Mouse (Mus musculus): ENCODE measurements at regions not wholly inside any gene's neighbourhood (a gene's known extent, or its start where the extent isn't known, plus 50 kb on each side); places are given as distances from the start of the nearest gene placed in this dataset.

DNA sequence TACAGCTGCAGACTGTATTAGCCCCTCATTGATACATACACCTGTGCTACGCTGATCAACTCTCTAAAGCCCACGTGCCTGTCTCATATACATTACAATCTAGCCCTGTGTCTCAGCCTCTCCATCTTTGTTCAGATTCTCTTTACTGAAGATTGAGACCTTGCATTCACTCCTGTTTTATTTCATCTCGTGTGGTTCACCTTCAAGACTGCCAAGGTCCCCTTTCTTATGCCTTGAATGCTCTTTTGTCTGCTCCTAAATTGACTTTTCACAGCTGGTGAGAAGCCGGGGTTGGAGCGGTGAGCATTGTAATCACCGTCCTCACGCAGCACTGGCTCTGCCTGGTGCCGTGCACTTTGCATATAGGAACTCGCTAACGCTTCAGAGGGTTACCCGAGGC lies 75.2 kb upstream of the Grik3 start:
- no peak overlapping the region for H3K4me3 ChIP-seq (ENCODE audit: low read depth, low read length)
- no peaks in the 10 kb centered on the region for H3K36me3 ChIP-seq (ENCODE audit: control insufficient read depth, insufficient read depth, low read length)
- H3K9me3 ChIP-seq (ENCODE audit: control insufficient read depth, low read length) = no peaks in the 10 kb centered on the region
- H3K27ac ChIP-seq (ENCODE audit: low read depth, low read length) = no peak overlapping the region
- H3K9ac ChIP-seq (ENCODE audit: low read length) = no peak overlapping the region
- H3K27me3 ChIP-seq (ENCODE audit: control insufficient read depth, insufficient read depth, low read length) = peaks cover 2% of the 10 kb centered on the region
- no peak for ATAC-seq (replicated peaks; ENCODE audit: low FRiP score)
- no peak overlapping the region for H3K4me2 ChIP-seq (ENCODE audit: low read depth, low read length, severe bottlenecking)
- WGBS = 20% methylated on average over 11 of the region's 11 CpGs
- H3K4me1 ChIP-seq (replicated peaks; ENCODE audit: control insufficient read depth, insufficient read depth, low read length) = 0 out of 2 replicates have a peak, but pooled peaks cover 2% of the 10 kb centered on the region
- DNase-seq (ENCODE audit: low spot score) = no peak

GRCm38 (mm10) chr4:125413833-125414719 lies 76.4 kb upstream of the Grik3 start:
- H3K4me2 ChIP-seq (ENCODE audit: low read depth, low read length, severe bottlenecking) = no peak overlapping the region
- ATAC-seq (replicated peaks; ENCODE audit: low FRiP score) (peak; percentile 72; the same call in 1 of the 2 replicates), DNase-seq (ENCODE audit: low spot score) (no peak)
- H3K4me1 ChIP-seq (replicated peaks; ENCODE audit: control insufficient read depth, insufficient read depth, low read length) = 0 out of 2 replicates have a peak, but pooled peaks cover 4% of the 10 kb centered on the region
- no peaks in the 10 kb centered on the region for H3K9me3 ChIP-seq (ENCODE audit: control insufficient read depth, low read length)
- H3K36me3 ChIP-seq (ENCODE audit: control insufficient read depth, insufficient read depth, low read length) = no peaks in the 10 kb centered on the region
- peaks cover 2% of the 10 kb centered on the region for H3K27me3 ChIP-seq (ENCODE audit: control insufficient read depth, insufficient read depth, low read length)
- H3K9ac ChIP-seq (ENCODE audit: low read length) = no peak overlapping the region
- H3K4me3 ChIP-seq (ENCODE audit: low read depth, low read length) = no peak overlapping the region
- WGBS = 77% methylated on average over 7 of the region's 7 CpGs
- no peak overlapping the region for H3K27ac ChIP-seq (ENCODE audit: low read depth, low read length)

GRCm38 (mm10) chr4:125410736-125411441 lies 79.6 kb upstream of the Grik3 start:
- Histone ChIP-seq H3K4me3 (ENCODE audit: low read depth, low read length) (no peak overlapping the region), H3K4me1 (replicated peaks; ENCODE audit: control insufficient read depth, insufficient read depth, low read length) (peaks cover 12% of the 10 kb centered on the region), H3K27me3 (ENCODE audit: control insufficient read depth, insufficient read depth, low read length) (no peaks in the 10 kb centered on the region; the same call in none of the 2 replicates), H3K9ac (ENCODE audit: low read length) (no peak overlapping the region), H3K36me3 (ENCODE audit: control insufficient read depth, insufficient read depth, low read length) (no peaks in the 10 kb centered on the region), H3K9me3 (ENCODE audit: control insufficient read depth, low read length) (no peaks in the 10 kb centered on the region), H3K27ac (ENCODE audit: low read depth, low read length) (no peak overlapping the region), H3K4me2 (ENCODE audit: low read depth, low read length, severe bottlenecking) (no peak overlapping the region)
- DNase-seq (ENCODE audit: low spot score) (no peak), ATAC-seq (replicated peaks; ENCODE audit: low FRiP score) (peak; percentile 47)
- WGBS = 38% methylated on average over 8 of the region's 8 CpGs

GRCm38 (mm10) chr4:125399376-125400112 lies 91.0 kb upstream of the Grik3 start:
- DNase-seq (ENCODE audit: low spot score) (no peak), ATAC-seq (replicated peaks; ENCODE audit: low FRiP score) (no peak)
- Histone ChIP-seq H3K27me3 (ENCODE audit: control insufficient read depth, insufficient read depth, low read length) (no peaks in the 10 kb centered on the region), H3K4me2 (ENCODE audit: low read depth, low read length, severe bottlenecking) (no peak overlapping the region), H3K4me1 (replicated peaks; ENCODE audit: control insufficient read depth, insufficient read depth, low read length) (no peaks in the 10 kb centered on the region), H3K9ac (ENCODE audit: low read length) (no peak overlapping the region), H3K4me3 (ENCODE audit: low read depth, low read length) (no peak overlapping the region), H3K9me3 (ENCODE audit: control insufficient read depth, low read length) (no peaks in the 10 kb centered on the region), H3K36me3 (ENCODE audit: control insufficient read depth, insufficient read depth, low read length) (no peaks in the 10 kb centered on the region), H3K27ac (ENCODE audit: low read depth, low read length) (no peak overlapping the region)
- 84% methylated on average over 13 of the region's 13 CpGs for WGBS

GRCm38 (mm10) chr4:125397007-125397461 lies 93.5 kb upstream of the Grik3 start:
- 64% methylated on average over 12 of the region's 12 CpGs for WGBS
- H3K27me3 ChIP-seq (ENCODE audit: control insufficient read depth, insufficient read depth, low read length) = no peaks in the 10 kb centered on the region
- H3K9ac ChIP-seq (ENCODE audit: low read length) = no peak overlapping the region
- H3K4me2 ChIP-seq (ENCODE audit: low read depth, low read length, severe bottlenecking) = no peak overlapping the region
- H3K27ac ChIP-seq (ENCODE audit: low read depth, low read length) = no peak overlapping the region
- H3K4me3 ChIP-seq (ENCODE audit: low read depth, low read length) = no peak overlapping the region
- no peaks in the 10 kb centered on the region for H3K4me1 ChIP-seq (replicated peaks; ENCODE audit: control insufficient read depth, insufficient read depth, low read length)
- no peaks in the 10 kb centered on the region for H3K36me3 ChIP-seq (ENCODE audit: control insufficient read depth, insufficient read depth, low read length)
- ATAC-seq (replicated peaks; ENCODE audit: low FRiP score) = no peak
- H3K9me3 ChIP-seq (ENCODE audit: control insufficient read depth, low read length) = no peaks in the 10 kb centered on the region
- no peak for DNase-seq (ENCODE audit: low spot score)

DNA sequence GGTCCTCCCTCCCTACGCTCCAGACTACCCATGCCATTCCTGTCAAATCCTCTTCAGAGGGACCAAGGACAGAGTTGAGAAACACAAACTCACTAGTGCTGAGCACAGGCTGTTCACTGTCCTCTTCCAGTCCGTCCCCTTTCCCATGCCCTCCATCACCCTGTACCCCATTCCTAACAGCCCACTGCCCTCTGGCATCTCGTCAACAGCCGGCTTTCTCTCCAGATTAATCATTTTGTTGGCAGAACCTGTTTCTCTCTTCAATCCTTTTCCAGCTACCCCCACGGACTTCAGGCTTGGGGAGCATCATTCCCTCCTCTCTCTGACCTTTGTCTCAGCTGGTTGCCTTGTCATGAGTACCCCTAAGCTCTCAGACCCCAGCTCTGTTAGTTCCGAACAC lies 99.2 kb upstream of the Grik3 start:
- DNase-seq (ENCODE audit: low spot score) (no peak), ATAC-seq (replicated peaks; ENCODE audit: low FRiP score) (no peak)
- Histone ChIP-seq H3K36me3 (ENCODE audit: control insufficient read depth, insufficient read depth, low read length) (no peaks in the 10 kb centered on the region), H3K4me3 (ENCODE audit: low read depth, low read length) (no peak overlapping the region), H3K9me3 (ENCODE audit: control insufficient read depth, low read length) (no peaks in the 10 kb centered on the region), H3K4me2 (ENCODE audit: low read depth, low read length, severe bottlenecking) (no peak overlapping the region), H3K4me1 (replicated peaks; ENCODE audit: control insufficient read depth, insufficient read depth, low read length) (no peaks in the 10 kb centered on the region), H3K27ac (ENCODE audit: low read depth, low read length) (no peak overlapping the region), H3K27me3 (ENCODE audit: control insufficient read depth, insufficient read depth, low read length) (no peaks in the 10 kb centered on the region), H3K9ac (ENCODE audit: low read length) (no peak overlapping the region)
- 75% methylated on average over 6 of the region's 6 CpGs for WGBS

DNA sequence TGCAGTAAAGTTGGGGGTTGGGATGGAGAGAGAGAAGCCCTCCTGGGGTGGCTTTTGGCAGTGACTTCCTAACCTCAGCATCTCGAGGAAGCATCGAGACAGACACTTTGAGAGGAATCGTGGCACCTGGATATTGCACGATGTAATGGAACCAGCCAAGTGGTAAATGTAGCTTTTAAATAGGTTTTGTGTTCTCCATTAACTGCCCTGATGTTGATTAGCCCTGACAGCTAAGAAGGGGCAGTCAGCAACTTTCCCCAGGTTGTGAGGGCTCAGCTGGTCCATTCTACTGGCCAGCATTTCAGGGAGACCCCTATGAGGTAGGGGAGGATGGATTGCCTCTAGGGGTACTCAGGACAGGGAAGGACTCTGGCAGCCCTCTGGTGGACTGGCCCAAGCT lies 104.7 kb upstream of the Grik3 start:
- no peak overlapping the region for H3K4me2 ChIP-seq (ENCODE audit: low read depth, low read length, severe bottlenecking)
- ATAC-seq (replicated peaks; ENCODE audit: low FRiP score) (no peak), DNase-seq (ENCODE audit: low spot score) (no peak)
- H3K36me3 ChIP-seq (ENCODE audit: control insufficient read depth, insufficient read depth, low read length) = no peaks in the 10 kb centered on the region
- no peak overlapping the region for H3K27ac ChIP-seq (ENCODE audit: low read depth, low read length)
- WGBS = 48% methylated on average over 4 of the region's 4 CpGs
- H3K9ac ChIP-seq (ENCODE audit: low read length) = no peak overlapping the region
- no peaks in the 10 kb centered on the region; the same call in 1 of the 2 replicates for H3K9me3 ChIP-seq (ENCODE audit: control insufficient read depth, low read length)
- no peaks in the 10 kb centered on the region for H3K4me1 ChIP-seq (replicated peaks; ENCODE audit: control insufficient read depth, insufficient read depth, low read length)
- no peaks in the 10 kb centered on the region for H3K27me3 ChIP-seq (ENCODE audit: control insufficient read depth, insufficient read depth, low read length)
- H3K4me3 ChIP-seq (ENCODE audit: low read depth, low read length) = no peak overlapping the region

DNA sequence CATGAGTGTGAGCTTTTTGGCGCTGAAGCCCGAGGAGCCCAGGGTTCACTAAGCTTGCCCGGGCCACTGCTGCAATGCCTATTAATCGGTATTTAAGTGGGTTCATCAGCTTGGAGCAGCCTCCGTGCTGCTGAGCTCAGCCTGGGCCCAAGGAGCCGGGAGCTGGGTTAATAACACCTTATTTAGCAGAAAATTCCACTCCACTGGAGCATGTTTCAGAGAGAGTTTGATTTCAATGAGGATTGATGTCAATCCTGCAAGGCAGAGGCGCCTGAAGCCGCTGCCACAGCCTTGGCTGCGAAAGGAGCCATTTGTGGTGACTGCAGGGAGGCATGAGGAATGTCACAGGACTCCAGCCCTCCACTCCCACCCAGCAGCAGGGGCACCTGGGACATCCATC lies 126.5 kb upstream of the Grik3 start:
- DNase-seq (ENCODE audit: low spot score) (no peak), ATAC-seq (replicated peaks; ENCODE audit: low FRiP score) (no peak)
- no peak overlapping the region for H3K27ac ChIP-seq (ENCODE audit: low read depth, low read length)
- no peaks in the 10 kb centered on the region for H3K36me3 ChIP-seq (ENCODE audit: control insufficient read depth, insufficient read depth, low read length)
- no peak overlapping the region for H3K9ac ChIP-seq (ENCODE audit: low read length)
- WGBS = 51% methylated on average over 9 of the region's 9 CpGs
- H3K9me3 ChIP-seq (ENCODE audit: control insufficient read depth, low read length) = no peaks in the 10 kb centered on the region
- no peak overlapping the region for H3K4me2 ChIP-seq (ENCODE audit: low read depth, low read length, severe bottlenecking)
- no peak overlapping the region for H3K4me3 ChIP-seq (ENCODE audit: low read depth, low read length)
- peaks cover 5% of the 10 kb centered on the region; the same call in 1 of the 2 replicates for H3K4me1 ChIP-seq (replicated peaks; ENCODE audit: control insufficient read depth, insufficient read depth, low read length)
- H3K27me3 ChIP-seq (ENCODE audit: control insufficient read depth, insufficient read depth, low read length) = no peaks in the 10 kb centered on the region
